Mouse (Mus musculus) stomach, embryonic 16.5 days (tissue): Measurements from ENCODE around the gene Rsph3a. TPM values are rescaled to one million over a fixed set of nuclear protein-coding genes. Genes with fewer than 3 reads are reported as not detected.
A peak's percentile ranks its signal among the peaks of the same experiment; 100 is the strongest.
"Not testable (repeated sequence)": the region's sequence is repeated elsewhere in the genome, so short reads cannot be mapped to it uniquely, and the experiment has no call there.

Experiments
- ATAC-seq: fragments of 200-750 bp; cut with Nextera tagmentation; 2 replicates; pipeline ENCODE4 v1.8.0; 2017; ENCODE audit warnings: moderate number of reproducible peaks, moderate TSS enrichment; ENCODE audit not compliant: insufficient read depth, low FRiP score
- H3K27ac ChIP-seq: fragments of 300-500 bp; sonication (generic); 2 replicates; pipeline ENCODE4 v1.5.1; 2014; ENCODE audit warnings: low read length
- H3K27me3 ChIP-seq: fragments of 300-500 bp; sonication (generic); 2 replicates; pipeline ENCODE4 v1.6.1; 2014; ENCODE audit warnings: low read length, control low read depth, mixed read lengths; ENCODE audit not compliant: control insufficient read depth, insufficient read depth
- H3K36me3 ChIP-seq: fragments of 300-500 bp; sonication (generic); 2 replicates; pipeline ENCODE4 v1.6.1; 2014; ENCODE audit warnings: low read length; ENCODE audit not compliant: control insufficient read depth, insufficient read depth
- H3K4me1 ChIP-seq: fragments of 300-500 bp; sonication (generic); 2 replicates; pipeline ENCODE4 v1.6.1; 2014; ENCODE audit warnings: low read length, control low read depth, mixed read lengths; ENCODE audit not compliant: control insufficient read depth, insufficient read depth
- H3K4me2 ChIP-seq: fragments of 300-500 bp; sonication (generic); 2 replicates; pipeline ENCODE4 v1.6.1; 2014; ENCODE audit warnings: low read depth, low read length, mixed read lengths
- H3K4me3 ChIP-seq: fragments of 300-500 bp; sonication (generic); replicated peaks from 2 replicates; pipeline ENCODE4 v1.5.1; 2014; ENCODE audit warnings: mild to moderate bottlenecking, low read length
- H3K9ac ChIP-seq: fragments of 300-500 bp; sonication (generic); 2 replicates; pipeline ENCODE4 v1.6.1; 2014; ENCODE audit warnings: low read length
- H3K9me3 ChIP-seq: fragments of 300-500 bp; sonication (generic); replicated peaks from 2 replicates; pipeline ENCODE4 v1.6.1; 2016; ENCODE audit warnings: low read length, control low read depth; ENCODE audit not compliant: control insufficient read depth
- WGBS: fragments of 180-500 bp; shearing (Covaris S2); extraction: QIAGEN DNeasy Blood & Tissue Kit; methylation state at CpG from one replicate; pipeline ENCODE4 v1.1.7; 2014; 5-methylcytosine and 5-hydroxymethylcytosine counted together
- polyA plus RNA-seq: library from polyadenylated mRNA; unstranded; fragments of >200 nt; fragmentation: Nextera tagmentation; extraction: Ambion mirVana; gene quantifications from 2 replicates; pipeline ENCODE4 v1.2.1, GENCODE M21; 2015

The Rsph3a gene
- polyA plus RNA-seq: 57.8 and 59.4 TPM in 2 replicates

- 3% methylated on average over 53 of the region's 58 CpGs for WGBS
- Histone ChIP-seq H3K4me3 (peak within 1 kb of the TSS; percentile 57), H3K9ac (peak within 1 kb of the TSS; percentile 78), H3K4me2 (peak within 1 kb of the TSS; percentile 58), H3K27ac (peak within 1 kb of the TSS; percentile 86)
- ATAC-seq: peak; percentile 97
- H3K4me1 ChIP-seq, H3K27me3 ChIP-seq, H3K9me3 ChIP-seq, H3K36me3 ChIP-seq: not testable (repeated sequence)
Observed at GRCm38 (mm10) chr17:7945117-7946052, at the start of gene Rsph3a. Gene Rsph3a (plus strand): TSS chr17:7945614.

GRCm38 (mm10) chr17:7896047-7896635, 49.3 kb upstream of the Rsph3a start:
- Histone ChIP-seq H3K4me2 (no peak overlapping the region), H3K4me1 (no peaks in the 10 kb centered on the region), H3K9ac (no peak overlapping the region), H3K27me3 (no peaks in the 10 kb centered on the region), H3K4me3 (no peak overlapping the region), H3K9me3 (no peaks in the 10 kb centered on the region), H3K36me3 (no peaks in the 10 kb centered on the region), H3K27ac (no peak overlapping the region)
- no peak for ATAC-seq
- 61% methylated on average over 10 of the region's 10 CpGs for WGBS

- no peaks in the 10 kb centered on the region for H3K36me3 ChIP-seq
- ATAC-seq: no peak
- H3K4me1 ChIP-seq: no peaks in the 10 kb centered on the region
- no peak overlapping the region for H3K9ac ChIP-seq
- no peak overlapping the region for H3K4me2 ChIP-seq
- no peak overlapping the region for H3K27ac ChIP-seq
- H3K4me3 ChIP-seq: no peak overlapping the region
- no peaks in the 10 kb centered on the region for H3K9me3 ChIP-seq
- H3K27me3 ChIP-seq: no peaks in the 10 kb centered on the region
- WGBS: 67% methylated on average over 11 of the region's 11 CpGs
Observed at GRCm38 (mm10) chr17:7897120-7897519, 48.3 kb upstream of the Rsph3a start.

- no peak overlapping the region for H3K4me2 ChIP-seq
- no peaks in the 10 kb centered on the region for H3K27me3 ChIP-seq
- 77% methylated on average over 4 of the region's 4 CpGs for WGBS
- H3K9ac ChIP-seq: no peak overlapping the region
- no peak for ATAC-seq
- no peak overlapping the region for H3K4me3 ChIP-seq
- H3K9me3 ChIP-seq: no peaks in the 10 kb centered on the region
- H3K36me3 ChIP-seq: no peaks in the 10 kb centered on the region
- no peak overlapping the region for H3K27ac ChIP-seq
- H3K4me1 ChIP-seq: no peaks in the 10 kb centered on the region
Observed at GRCm38 (mm10) chr17:7897756-7898155, 47.7 kb upstream of the Rsph3a start.

GRCm38 (mm10) chr17:7899233-7899632, 46.2 kb upstream of the Rsph3a start:
- H3K9ac ChIP-seq: no peak overlapping the region
- H3K27ac ChIP-seq: no peak overlapping the region
- no peaks in the 10 kb centered on the region for H3K4me1 ChIP-seq
- no peak for ATAC-seq
- no peak overlapping the region for H3K4me2 ChIP-seq
- H3K27me3 ChIP-seq: no peaks in the 10 kb centered on the region
- WGBS: 62% methylated on average over 6 of the region's 6 CpGs
- no peak overlapping the region for H3K4me3 ChIP-seq
- H3K36me3 ChIP-seq: no peaks in the 10 kb centered on the region
- no peaks in the 10 kb centered on the region for H3K9me3 ChIP-seq

GRCm38 (mm10) chr17:7899961-7900360, 45.5 kb upstream of the Rsph3a start:
- no peak overlapping the region for H3K9ac ChIP-seq
- WGBS: 68% methylated on average over 4 of the region's 4 CpGs
- no peak for ATAC-seq
- H3K4me3 ChIP-seq: no peak overlapping the region
- H3K27ac ChIP-seq: no peak overlapping the region
- no peaks in the 10 kb centered on the region for H3K27me3 ChIP-seq
- no peaks in the 10 kb centered on the region for H3K4me1 ChIP-seq
- no peaks in the 10 kb centered on the region for H3K9me3 ChIP-seq
- H3K4me2 ChIP-seq: no peak overlapping the region
- H3K36me3 ChIP-seq: no peaks in the 10 kb centered on the region

- no peak for ATAC-seq
- Histone ChIP-seq H3K27me3 (no peaks in the 10 kb centered on the region), H3K4me2 (no peak overlapping the region), H3K4me3 (no peak overlapping the region), H3K9me3 (no peaks in the 10 kb centered on the region), H3K9ac (no peak overlapping the region), H3K27ac (no peak overlapping the region), H3K4me1 (no peaks in the 10 kb centered on the region), H3K36me3 (no peaks in the 10 kb centered on the region)
- 80% methylated on average over 2 of the region's 2 CpGs for WGBS
Observed at GRCm38 (mm10) chr17:7901536-7901935, 43.9 kb upstream of the Rsph3a start.

GRCm38 (mm10) chr17:7902362-7902761, 43.1 kb upstream of the Rsph3a start:
- ATAC-seq: no peak
- WGBS: 69% methylated on average over 3 of the region's 3 CpGs
- no peak overlapping the region for H3K4me3 ChIP-seq
- no peaks in the 10 kb centered on the region for H3K27me3 ChIP-seq
- no peaks in the 10 kb centered on the region for H3K36me3 ChIP-seq
- H3K4me1 ChIP-seq: no peaks in the 10 kb centered on the region
- no peaks in the 10 kb centered on the region for H3K9me3 ChIP-seq
- no peak overlapping the region for H3K4me2 ChIP-seq
- no peak overlapping the region for H3K27ac ChIP-seq
- H3K9ac ChIP-seq: no peak overlapping the region

- H3K9ac ChIP-seq: no peak overlapping the region
- no peaks in the 10 kb centered on the region for H3K4me1 ChIP-seq
- H3K4me2 ChIP-seq: no peak overlapping the region
- no peak overlapping the region for H3K27ac ChIP-seq
- no peak overlapping the region for H3K4me3 ChIP-seq
- WGBS: 41% methylated on average over 2 of the region's 2 CpGs
- ATAC-seq: no peak
- no peaks in the 10 kb centered on the region for H3K36me3 ChIP-seq
- no peaks in the 10 kb centered on the region for H3K27me3 ChIP-seq
- H3K9me3 ChIP-seq: no peaks in the 10 kb centered on the region
Observed at GRCm38 (mm10) chr17:7904992-7905391, 40.4 kb upstream of the Rsph3a start.
